Comparison of ENCODE assay signal across 9 mouse cellular contexts in the genomic region with DNA sequence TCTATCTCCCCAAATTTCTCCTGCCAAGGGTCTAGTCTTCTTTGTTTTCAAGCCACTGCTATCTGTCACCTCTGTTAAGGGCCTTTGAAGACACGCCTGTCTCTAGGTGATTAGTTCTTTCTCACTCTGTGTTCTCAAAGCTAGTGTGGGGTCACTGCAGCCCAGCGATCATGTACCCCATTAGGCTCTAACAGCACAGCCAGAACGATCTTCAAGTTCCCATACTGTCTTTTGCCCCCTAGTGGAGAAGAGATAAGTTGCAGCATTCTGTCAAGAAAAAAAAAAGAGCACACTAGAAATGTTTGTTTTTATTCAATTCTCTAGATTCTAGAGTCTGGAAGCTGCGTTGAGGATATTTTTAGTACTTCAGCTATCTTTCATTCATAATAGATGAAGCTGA.
DNase-seq lines count a peak whose midpoint lies in the region; ATAC-seq and TF ChIP-seq lines count a peak whose summit lies in the region.
"Had no signal": no experiment of that assay in that cellular context is flagged by ENCODE, and none has a peak within 500 bp of the region (broad histone marks: within the 10 kb centered on the region; RNA-seq: fewer than 3 reads in every experiment).

No protein-coding gene starts in this region.

- no peak overlapping the region for H3K4me2 ChIP-seq in embryonic facial prominence, embryonic 11.5 days (ENCODE audit: low read depth, low read length)
- H3K4me2 ChIP-seq: heart, embryonic 15.5 days had no signal

- no peak overlapping the region for H3K27ac ChIP-seq in embryonic facial prominence, embryonic 11.5 days (replicated peaks; ENCODE audit: low read depth, low read length)
- H3K27ac ChIP-seq in embryonic facial prominence, embryonic 10.5 days (replicated peaks), result no peak overlapping the region
- no peak overlapping the region for H3K27ac ChIP-seq in left cerebral cortex, adult 2 months
- H3K27ac ChIP-seq: heart, embryonic 15.5 days had no signal

- ATAC-seq in embryonic facial prominence, embryonic 11.5 days (replicated peaks; ENCODE audit: insufficient number of reproducible peaks, low FRiP score, low TSS enrichment, low read depth), result no peak
- ATAC-seq in megakaryocyte-erythroid progenitor cell, adult 5-6 weeks (replicated peaks; ENCODE audit: low FRiP score, low TSS enrichment, poor library complexity, severe bottlenecking), result no peak

- intact Hi-C loops in left cerebral cortex, adult 2 months (cut with DNase I), result loop anchor here (10.0 kb wide), 1 partner anchor 864 kb away; no protein-coding TSS in a partner anchor
- intact Hi-C loops in left cerebral cortex, postnatal 10 days (cut with DNase I), result no loop called here

- H3K9ac ChIP-seq in embryonic facial prominence, embryonic 11.5 days (replicated peaks; ENCODE audit: low read length), result no peak overlapping the region
- H3K9ac ChIP-seq: heart, embryonic 15.5 days had no signal

- H3K4me1 ChIP-seq in embryonic facial prominence, embryonic 11.5 days (ENCODE audit: control insufficient read depth, insufficient read depth, low read length), result no peaks in the 10 kb centered on the region
- no peaks in the 10 kb centered on the region for H3K4me1 ChIP-seq in embryonic facial prominence, embryonic 10.5 days
- H3K4me1 ChIP-seq: heart, embryonic 15.5 days had no signal

- H3K36me3 ChIP-seq in embryonic facial prominence, embryonic 11.5 days (replicated peaks; ENCODE audit: control insufficient read depth, insufficient read depth, low read depth, low read length), result no peaks in the 10 kb centered on the region
- H3K36me3 ChIP-seq in embryonic facial prominence, embryonic 10.5 days (replicated peaks), result no peaks in the 10 kb centered on the region
- H3K36me3 ChIP-seq: heart, embryonic 15.5 days had no signal

- DNase-seq in embryonic facial prominence, embryonic 11.5 days (ENCODE audit: low spot score), result peak; percentile 71
- DNase-seq in embryonic facial prominence, embryonic 10.5 days (ENCODE audit: low spot score), result no peak
- DNase-seq in left cerebral cortex, adult 2 months (ENCODE audit: extremely low spot score in 1 of 2, low spot score in 2 of 2), result no peak
- DNase-seq in left cerebral cortex, postnatal 10 days (ENCODE audit: extremely low spot score in 1 of 2, low spot score in 2 of 2), result no peak
- peak; percentile 18 for DNase-seq in WW6 (ENCODE audit: low read depth, low spot score)
- DNase-seq in lung, postnatal 14 days, result peak; percentile 6
- DNase-seq in adrenal gland, adult 18-20 months (ENCODE audit: low spot score in 2 of 2), result no peak

- WGBS in embryonic facial prominence, embryonic 11.5 days, result 32% methylated on average over 4 of the region's 4 CpGs
- WGBS in embryonic facial prominence, embryonic 10.5 days, result 34% methylated on average over 4 of the region's 4 CpGs

- no peak overlapping the region for H3K4me3 ChIP-seq in embryonic facial prominence, embryonic 11.5 days (ENCODE audit: low read depth, low read length)
- no peak overlapping the region for H3K4me3 ChIP-seq in embryonic facial prominence, embryonic 10.5 days
- H3K4me3 ChIP-seq in left cerebral cortex, adult 2 months, result no peak overlapping the region
- H3K4me3 ChIP-seq: heart, embryonic 15.5 days had no signal

- H3K27me3 ChIP-seq in embryonic facial prominence, embryonic 11.5 days (ENCODE audit: control insufficient read depth, insufficient read depth, low read length), result no peaks in the 10 kb centered on the region
- H3K27me3 ChIP-seq in embryonic facial prominence, embryonic 10.5 days (replicated peaks; ENCODE audit: low read depth, poor library complexity, severe bottlenecking), result no peaks in the 10 kb centered on the region
- H3K27me3 ChIP-seq: heart, embryonic 15.5 days had no signal

- peak; percentile 75 for TF ChIP-seq CTCF in left cerebral cortex, adult 2 months (IDR thresholded peaks at IDR 0.05)

- no peaks in the 10 kb centered on the region for H3K9me3 ChIP-seq in embryonic facial prominence, embryonic 11.5 days (replicated peaks; ENCODE audit: control insufficient read depth, low read length)
- no peaks in the 10 kb centered on the region for H3K9me3 ChIP-seq in embryonic facial prominence, embryonic 10.5 days
- H3K9me3 ChIP-seq: heart, embryonic 15.5 days had no signal

Comparison
In these comparisons a context has a peak if more than half of its experiments do, and no peak if none do; other contexts are left out.
1. DNase-seq: peak in embryonic facial prominence, embryonic 11.5 days (single experiment), WW6 (single experiment) and lung, postnatal 14 days (single experiment); none in embryonic facial prominence, embryonic 10.5 days (single experiment), left cerebral cortex, adult 2 months (0 of 2), left cerebral cortex, postnatal 10 days (0 of 2) and adrenal gland, adult 18-20 months (0 of 2).